Mouse (Mus musculus): Measurements from ENCODE around the gene Tmem237.

GRCm38 (mm10) chr1:59128879-59129278, 8.7 kb upstream of the Tmem237 start:
- no peak for TF ChIP-seq POLR2A (IDR thresholded peaks at IDR 0.05; ENCODE audit: low read depth, low read length)
- TF ChIP-seq CTCF (conservative IDR thresholded peaks at IDR 0.05; ENCODE audit: insufficient read depth, insufficient read length, low read depth, low read length), result no peak

Measured in kidney, adult 2 months (tissue).